Mouse (Mus musculus) testis, adult 2 months (tissue): Measurements from ENCODE around the gene Galnt3.

Experiments used
- CTCF ChIP-seq: fragments of 200-500 bp; IDR thresholded peaks from 2 replicates; pipeline ENCODE4 v1.5.1; 2012; ENCODE audit warnings: low read depth, mild to moderate bottlenecking, inconsistent platforms, low read length, moderate library complexity; ENCODE audit not compliant: control insufficient read depth, insufficient read depth, insufficient replicate concordance
- POLR2A ChIP-seq: fragments of 200-500 bp; IDR thresholded peaks from 2 replicates; pipeline ENCODE4 v1.6.1; 2012; ENCODE audit warnings: low read depth, mild to moderate bottlenecking, inconsistent platforms, low read length, moderate library complexity; ENCODE audit not compliant: control insufficient read depth

DNA sequence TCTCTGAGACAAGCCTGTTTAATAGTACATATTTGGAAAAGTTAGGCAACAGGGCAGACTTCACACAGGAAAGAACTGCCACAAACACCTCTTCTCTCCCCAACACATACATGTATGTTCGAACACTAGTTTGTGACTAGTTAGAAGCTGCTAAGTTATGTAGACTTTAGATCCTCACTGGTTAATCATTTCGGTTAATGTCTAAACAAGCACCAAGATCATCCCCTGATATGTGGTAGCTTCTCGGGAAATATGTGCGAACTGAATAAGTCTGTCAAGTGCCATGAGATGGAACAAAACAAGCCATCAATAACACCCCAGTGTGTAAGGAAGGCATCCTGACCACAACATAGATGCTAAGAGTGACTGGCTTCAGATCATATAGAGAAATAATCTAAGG lies 2.1 kb upstream of the Galnt3 start:
- TF ChIP-seq CTCF (no peak), POLR2A (no peak)
